Mouse (Mus musculus) CH12.LX (cell line): Measurements from ENCODE around the gene Zmynd8.

Experiments used
- BHLHE40 ChIP-seq: IDR thresholded peaks from 2 replicates; pipeline ENCODE4 v1.6.1; 2011; ENCODE audit warnings: mild to moderate bottlenecking, low read depth, low read length, improper control_type of control experiment
- CTCF ChIP-seq, 2 experiments: IDR thresholded peaks in 1 of 2; conservative IDR thresholded peaks in 1 of 2; 2 replicates each; pipeline ENCODE4 v1.5.1; 2011 to 2012; ENCODE audit warnings: low read depth in 2 of 2, low read length in 2 of 2, improper control_type of control experiment in 1 of 2, inconsistent platforms in 1 of 2, mild to moderate bottlenecking in 1 of 2, moderate library complexity in 1 of 2
- EP300 ChIP-seq: IDR thresholded peaks from 2 replicates; pipeline ENCODE4 v1.6.1; 2011; ENCODE audit warnings: low read length, improper control_type of control experiment
- HCFC1 ChIP-seq: IDR thresholded peaks from 2 replicates; pipeline ENCODE4 v1.6.1; 2012; ENCODE audit warnings: low read depth, mild to moderate bottlenecking, inconsistent platforms, low read length, improper control_type of control experiment
- NELFE ChIP-seq: IDR thresholded peaks from 2 replicates; pipeline ENCODE4 v1.6.1; 2011; ENCODE audit warnings: low read depth, low read length, improper control_type of control experiment
- POLR2A ChIP-seq: IDR thresholded peaks from 2 replicates; pipeline ENCODE4 v1.6.1; 2011; ENCODE audit warnings: low read depth, mild to moderate bottlenecking, improper control_type of control experiment, low read length
- USF2 ChIP-seq: conservative IDR thresholded peaks from 2 replicates; pipeline ENCODE4 v1.6.1; 2011; ENCODE audit warnings: low read depth, low read length, improper control_type of control experiment

DNA sequence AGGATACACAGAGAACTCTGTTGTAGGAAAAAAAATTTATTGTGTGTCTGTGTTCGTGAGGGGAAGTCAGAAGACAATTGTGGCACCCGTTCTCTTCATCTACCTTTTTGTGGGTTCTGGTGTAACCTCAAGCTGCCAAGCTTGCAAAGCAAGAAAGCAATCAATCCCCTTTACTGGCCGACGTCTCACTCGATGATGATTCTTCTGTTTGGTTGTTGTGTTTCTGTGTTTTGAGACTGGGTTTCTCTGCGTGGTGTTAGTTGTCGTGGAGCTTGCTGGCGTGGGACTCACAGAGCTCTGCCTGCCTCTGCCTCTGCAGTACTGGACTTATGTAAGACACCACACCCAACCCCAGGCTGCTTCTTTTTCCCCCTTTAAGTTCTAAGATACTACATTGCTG is 24.9 kb upstream of the Zmynd8 start:
- TF ChIP-seq CTCF (conservative IDR thresholded peaks at IDR 0.05 in 1 of 2, IDR thresholded peaks at IDR 0.05 in 1 of 2; ENCODE audit: low read depth in 2 of 2, low read length in 2 of 2) = no peak
- TF ChIP-seq USF2 = no peak
- TF ChIP-seq POLR2A = no peak
- TF ChIP-seq NELFE = no peak
- TF ChIP-seq HCFC1 = no peak
- no peak for TF ChIP-seq EP300
- TF ChIP-seq BHLHE40 = no peak
